Mouse (Mus musculus) cerebellum, postnatal 36 days (tissue): ENCODE results near the gene Scube2.

Experiments
- DNase-seq, 2 experiments: peaks; one replicate each; pipeline ENCODE4 v3.0.0; 2021 to 2022; ENCODE audit warnings: mixed read lengths in 2 of 2

Scube2 gene

GRCm38 (mm10) chr7:109794556-109794955 is 70.9 kb downstream of the Scube2 start:
- DNase-seq = no peak

- peak; percentile 65 to 83 for DNase-seq
These were observed 72.7 kb downstream of the Scube2 start for GRCm38 (mm10) chr7:109792759-109793158.

GRCm38 (mm10) chr7:109790818-109791217 is 74.7 kb downstream of the Scube2 start:
- DNase-seq = no peak

- DNase-seq = no peak
These were observed 77.6 kb downstream of the Scube2 start for GRCm38 (mm10) chr7:109787860-109788259.

- DNase-seq = no peak
These were observed 82.2 kb downstream of the Scube2 start for GRCm38 (mm10) chr7:109783281-109783680.

GRCm38 (mm10) chr7:109781470-109782203 is 83.8 kb downstream of the Scube2 start, which contains the start of gene Nrip3:
Nrip3 (minus strand) TSS chr7:109782025.
- DNase-seq = peak; percentile 80

GRCm38 (mm10) chr7:109781087-109781469 is 84.4 kb downstream of the Scube2 start:
- no peak for DNase-seq

- no peak for DNase-seq
These were observed 93.2 kb downstream of the Scube2 start for GRCm38 (mm10) chr7:109772251-109772650.

GRCm38 (mm10) chr7:109768699-109769383 is 96.6 kb downstream of the Scube2 start:
- DNase-seq = no peak

- DNase-seq = no peak
These were observed 97.7 kb downstream of the Scube2 start for GRCm38 (mm10) chr7:109767575-109768350.

- no peak for DNase-seq
These were observed 101.5 kb downstream of the Scube2 start for GRCm38 (mm10) chr7:109764009-109764408.

- DNase-seq = no peak
These were observed 109.2 kb downstream of the Scube2 start for GRCm38 (mm10) chr7:109756291-109756690.

GRCm38 (mm10) chr7:109754034-109754433 is 111.4 kb downstream of the Scube2 start:
- DNase-seq = no peak

- DNase-seq = peak; percentile 80
These were observed 113.2 kb downstream of the Scube2 start, which contains the start of gene Tmem9b for GRCm38 (mm10) chr7:109752008-109752925. Tmem9b (minus strand) TSS chr7:109752875.

- DNase-seq = peak in 1 of 2 experiments; percentile 6
These were observed 114.0 kb downstream of the Scube2 start for GRCm38 (mm10) chr7:109751427-109752007.
